24 mouse cellular contexts compared by ENCODE assay signal in genomic region chr9:95157948-95158347, GRCm38 (mm10).
"Had no signal": no experiment of that assay in that cellular context is flagged by ENCODE, and none has a peak within 500 bp of the region (broad histone marks: within the 10 kb centered on the region; RNA-seq: fewer than 3 reads in every experiment).

No protein-coding gene starts in this region.

- H3K27ac ChIP-seq: heart, adult 2 months; heart, embryonic 13.5 days; heart, embryonic 15.5 days; hindbrain, embryonic 12.5 days; hindbrain, embryonic 14.5 days; kidney, embryonic 15.5 days; kidney, postnatal 0 days; limb, embryonic 13.5 days; limb, embryonic 15.5 days; liver, embryonic 12.5 days had no signal

- ATAC-seq: hindbrain, embryonic 16.5 days; intestine, embryonic 16.5 days; liver, embryonic 12.5 days had no signal

- H3K27me3 ChIP-seq: heart, embryonic 13.5 days; heart, embryonic 15.5 days; hindbrain, embryonic 12.5 days; kidney, embryonic 15.5 days; limb, embryonic 13.5 days; limb, embryonic 15.5 days; liver, embryonic 12.5 days had no signal

- DNase-seq: gastrocnemius, postnatal 14 days; gastrocnemius, postnatal 36 days; heart, adult 2 months; heart, postnatal 14 days; heart, postnatal 36 days; kidney, adult 11 months; kidney, adult 2 months; kidney, adult 9 months; kidney, postnatal 14 days; kidney, postnatal 36 days; layer of hippocampus, adult 9-11 months; layer of hippocampus, postnatal 36 days had no signal

- H3K9me3 ChIP-seq: heart, embryonic 13.5 days; heart, embryonic 15.5 days; hindbrain, embryonic 12.5 days; kidney, embryonic 15.5 days; limb, embryonic 13.5 days; limb, embryonic 15.5 days; liver, embryonic 12.5 days had no signal

- H3K4me3 ChIP-seq: heart, adult 2 months; heart, embryonic 13.5 days; heart, embryonic 15.5 days; hindbrain, embryonic 12.5 days; kidney, embryonic 15.5 days; limb, embryonic 13.5 days; limb, embryonic 15.5 days; liver, embryonic 12.5 days had no signal

- H3K36me3 ChIP-seq: heart, embryonic 13.5 days; heart, embryonic 15.5 days; hindbrain, embryonic 12.5 days; kidney, embryonic 15.5 days; limb, embryonic 13.5 days; limb, embryonic 15.5 days; liver, embryonic 12.5 days had no signal

- H3K9ac ChIP-seq: heart, embryonic 13.5 days; heart, embryonic 15.5 days; hindbrain, embryonic 12.5 days; hindbrain, embryonic 14.5 days; kidney, embryonic 15.5 days; limb, embryonic 13.5 days; limb, embryonic 15.5 days; liver, embryonic 12.5 days had no signal

- H3K4me1 ChIP-seq: heart, embryonic 13.5 days; heart, embryonic 15.5 days; hindbrain, embryonic 12.5 days; kidney, embryonic 15.5 days; limb, embryonic 15.5 days; liver, embryonic 12.5 days had no signal

- H3K4me2 ChIP-seq: heart, embryonic 11.5 days; heart, embryonic 13.5 days; heart, embryonic 15.5 days; hindbrain, embryonic 12.5 days; hindbrain, embryonic 14.5 days; kidney, embryonic 15.5 days; limb, embryonic 13.5 days; limb, embryonic 15.5 days; liver, embryonic 12.5 days had no signal
